In genomic region chr5:92763546-92763952, GRCm38 (mm10) we compare ENCODE assay signal across 11 mouse cellular contexts.
A peak's percentile ranks its signal among the peaks of the same experiment; 100 is the strongest.
DNase-seq lines count a peak whose midpoint lies in the region; ATAC-seq and TF ChIP-seq lines count a peak whose summit lies in the region.
"Had no signal": no experiment of that assay in that cellular context is flagged by ENCODE, and none has a peak within 500 bp of the region (broad histone marks: within the 10 kb centered on the region; RNA-seq: fewer than 3 reads in every experiment).

No protein-coding gene starts in this region.

- H3K27me3 ChIP-seq in heart, embryonic 11.5 days (ENCODE audit: control insufficient read depth, insufficient read depth, low read length), result no peaks in the 10 kb centered on the region
- no peaks in the 10 kb centered on the region for H3K27me3 ChIP-seq in kidney, embryonic 15.5 days
- H3K27me3 ChIP-seq: liver, embryonic 12.5 days had no signal

- H3K4me3 ChIP-seq in heart, embryonic 11.5 days (ENCODE audit: low read depth, low read length), result no peak overlapping the region
- H3K4me3 ChIP-seq in embryonic fibroblast, embryonic 13.5 days (ENCODE audit: insufficient read depth, low read length), result no peak overlapping the region
- no peak overlapping the region for H3K4me3 ChIP-seq in kidney, embryonic 15.5 days (replicated peaks)
- no peak overlapping the region for H3K4me3 ChIP-seq in gastrocnemius, adult 2 months
- H3K4me3 ChIP-seq: liver, embryonic 12.5 days had no signal

- intact Hi-C loops in left cerebral cortex, postnatal 25 days (cut with DNase I), result no loop called here
- intact Hi-C loops in gastrocnemius, adult 2 months (cut with DNase I), result no loop called here

- 8% methylated on average over 4 of the region's 4 CpGs for WGBS in heart, embryonic 11.5 days (ENCODE audit: insufficient replicate concordance)
- 8% methylated on average over 4 of the region's 4 CpGs for WGBS in kidney, embryonic 15.5 days

- H3K4me1 ChIP-seq in heart, embryonic 11.5 days (ENCODE audit: control insufficient read depth, insufficient read depth, low read length), result peaks cover 15% of the 10 kb centered on the region
- peaks cover 8% of the 10 kb centered on the region for H3K4me1 ChIP-seq in embryonic fibroblast, embryonic 13.5 days (ENCODE audit: control insufficient read depth, insufficient read depth, low read length)
- peaks cover 49% of the 10 kb centered on the region for H3K4me1 ChIP-seq in kidney, embryonic 15.5 days
- H3K4me1 ChIP-seq: liver, embryonic 12.5 days had no signal

- DNase-seq in heart, adult 8-10 months (ENCODE audit: low spot score), result no peak
- DNase-seq in NIH3T3 (ENCODE audit: low read depth), result peak; percentile 50
- DNase-seq in left cerebral cortex, postnatal 25 days (ENCODE audit: low spot score in 2 of 2), result no peak
- no peak for DNase-seq in gastrocnemius, adult 2 months
- no peak for DNase-seq in urinary bladder, adult 18-20 months (ENCODE audit: low spot score in 2 of 2)
- DNase-seq: cerebellum, postnatal 10 days had no signal

- no peaks in the 10 kb centered on the region for H3K9me3 ChIP-seq in heart, embryonic 11.5 days (replicated peaks; ENCODE audit: control insufficient read depth, low read length)
- H3K9me3 ChIP-seq in kidney, embryonic 15.5 days (replicated peaks), result no peaks in the 10 kb centered on the region
- H3K9me3 ChIP-seq: liver, embryonic 12.5 days had no signal

- TF ChIP-seq CTCF in embryonic fibroblast, embryonic 13.5 days (IDR thresholded peaks at IDR 0.05; ENCODE audit: borderline replicate concordance, insufficient read depth, low read length), result no peak
- no peak for TF ChIP-seq CTCF in gastrocnemius, adult 2 months (IDR thresholded peaks at IDR 0.05)

- no peaks in the 10 kb centered on the region for H3K36me3 ChIP-seq in heart, embryonic 11.5 days (ENCODE audit: control insufficient read depth, insufficient read depth, low read length)
- no peaks in the 10 kb centered on the region for H3K36me3 ChIP-seq in kidney, embryonic 15.5 days
- H3K36me3 ChIP-seq: liver, embryonic 12.5 days had no signal

- H3K27ac ChIP-seq in heart, embryonic 11.5 days (ENCODE audit: low read depth, low read length), result 0 out of 2 replicates have a peak overlapping the region, but pooled peaks have one; percentile 41
- H3K27ac ChIP-seq in embryonic fibroblast, embryonic 13.5 days (ENCODE audit: insufficient read depth, low read length), result peak overlapping the region; percentile 32; the same call in 1 of the 2 replicates
- peak overlapping the region; percentile 29; the same call in 1 of the 2 replicates for H3K27ac ChIP-seq in kidney, embryonic 15.5 days
- H3K27ac ChIP-seq in gastrocnemius, adult 2 months, result no peak overlapping the region
- H3K27ac ChIP-seq: liver, embryonic 12.5 days had no signal

- no peak for TF ChIP-seq POLR2A in embryonic fibroblast, embryonic 13.5 days (IDR thresholded peaks at IDR 0.05; ENCODE audit: low read depth, low read length)

- H3K9ac ChIP-seq in heart, embryonic 11.5 days (ENCODE audit: low read depth, low read length), result no peak overlapping the region
- H3K9ac ChIP-seq in kidney, embryonic 15.5 days, result no peak overlapping the region
- H3K9ac ChIP-seq: liver, embryonic 12.5 days had no signal

- ATAC-seq in heart, embryonic 11.5 days (replicated peaks; ENCODE audit: insufficient number of reproducible peaks, low FRiP score, low TSS enrichment), result 0 out of 2 replicates have a peak, but pooled peaks have one; percentile 24
- no peak for ATAC-seq in kidney, embryonic 15.5 days (replicated peaks; ENCODE audit: low FRiP score)
- ATAC-seq: CD4-positive, CD25-positive, alpha-beta regulatory T cell, adult 4 months; liver, embryonic 12.5 days had no signal

- no peak overlapping the region for H3K4me2 ChIP-seq in heart, embryonic 11.5 days
- no peak overlapping the region for H3K4me2 ChIP-seq in kidney, embryonic 15.5 days
- H3K4me2 ChIP-seq: liver, embryonic 12.5 days had no signal
